Mouse (Mus musculus) heart, adult 2 months (tissue): ENCODE results near the gene 9330182L06Rik.

Source experiments
- CTCF ChIP-seq: fragments of 200-600 bp; IDR thresholded peaks from 2 replicates; pipeline ENCODE4 v1.8.1; 2022; ENCODE audit warnings: antibody characterized with exemption, mild to moderate bottlenecking, moderate library complexity
- EP300 ChIP-seq: fragments of 200-500 bp; IDR thresholded peaks from 2 replicates; pipeline ENCODE4 v1.6.1; 2011; ENCODE audit warnings: low read depth, low read length, control low read depth; ENCODE audit not compliant: insufficient read depth

- no peak for TF ChIP-seq CTCF
- TF ChIP-seq EP300: no peak
Observed at GRCm38 (mm10) chr5:9344581-9344980, 78.7 kb downstream of the 9330182L06Rik start.
